Mouse (Mus musculus) mouse embryonic stem cell (cell line): ENCODE data around the gene Cd59b.

ENCODE experiments used
- in situ Hi-C, 2 experiments: fragments of 300-500 bp; cut with MboI; formaldehyde crosslinking; loops; 1 replicate in 1 of 2; 3 replicates in 1 of 2; pipeline ENCODE4 v1.14.3; 2019 to 2020; ENCODE audit warnings: low sequenced_read_pairs in 2 of 2, low pct_unique_long_range_greater_than_20kb in 1 of 2, mixed read lengths in 1 of 2; ENCODE audit not compliant: unreplicated experiment in 1 of 2

Gene Cd59b

DNA sequence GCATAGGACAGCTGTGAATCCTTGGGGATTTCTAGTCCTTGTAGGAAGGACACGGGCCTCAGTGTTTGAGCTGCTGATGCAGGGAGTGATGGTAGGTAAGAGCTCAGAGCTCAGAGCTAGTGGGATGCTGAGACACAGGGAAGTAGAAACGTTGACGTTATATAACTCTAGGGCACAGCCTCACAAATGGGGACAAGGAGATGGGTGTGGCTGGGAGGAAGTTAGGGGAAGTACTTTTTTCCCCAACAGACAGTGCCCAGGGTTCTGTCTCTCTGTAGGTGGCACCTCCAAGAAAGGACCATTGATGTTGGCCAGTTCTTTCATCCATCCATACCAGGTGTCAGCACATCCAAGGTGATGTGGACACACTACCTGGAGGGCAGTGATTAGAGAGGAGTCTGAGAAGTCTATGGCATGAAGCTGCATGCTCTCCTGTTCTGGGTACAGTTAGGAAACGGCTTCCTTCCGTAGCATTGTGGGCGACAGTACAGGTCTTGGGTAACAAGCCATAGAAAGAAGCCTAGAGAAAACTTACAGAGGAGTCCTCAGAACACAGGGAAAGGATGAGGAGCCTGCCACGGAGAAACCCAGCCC is 62.7 kb downstream of the Cd59b start:
- in situ Hi-C loops = loop anchor here (10.0 to 25.0 kb wide), 2 partner anchors 280 to 282 kb away; partner anchors contain the start of gene D430041D05Rik (in 2 of the 2)

DNA sequence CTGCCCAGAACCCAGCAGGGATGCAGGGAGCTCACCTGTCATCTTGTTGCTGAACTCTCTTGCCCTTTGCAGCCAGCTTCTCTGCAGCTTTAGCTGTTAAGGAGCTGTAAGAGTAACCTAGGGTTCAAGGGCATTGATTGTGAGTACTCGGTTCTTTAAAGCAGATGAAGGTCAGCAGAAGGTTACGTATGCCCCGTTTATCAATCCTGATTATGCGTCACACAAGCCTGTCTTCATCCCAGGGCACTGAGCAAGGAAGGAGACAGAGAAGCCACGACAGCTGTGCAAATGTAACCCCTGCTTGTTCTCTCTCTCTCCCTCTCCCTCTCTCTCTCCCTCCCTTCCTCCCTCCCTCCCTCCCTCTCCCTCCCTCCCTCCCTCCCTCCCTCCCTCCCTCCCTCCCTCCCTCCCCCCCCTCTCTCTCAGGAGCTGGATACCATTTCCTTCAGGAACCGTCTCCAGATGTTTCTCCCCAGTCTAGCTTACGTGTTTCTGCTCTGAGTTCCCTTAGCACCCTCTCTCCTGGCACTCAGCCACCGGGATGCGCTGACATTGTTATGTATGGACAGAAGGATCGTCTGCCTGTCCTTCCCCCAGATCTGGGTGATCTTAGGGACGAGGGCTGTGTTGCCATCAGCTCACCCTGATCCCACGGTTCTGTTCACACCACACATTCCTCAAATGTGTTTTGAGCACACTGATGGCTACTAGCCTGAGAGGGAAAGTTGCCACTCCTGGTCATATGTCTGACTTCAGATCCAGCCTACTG is 63.6 kb downstream of the Cd59b start:
- in situ Hi-C loops = loop anchor here (10.0 to 25.0 kb wide), 2 partner anchors 279 to 282 kb away; partner anchors contain the start of gene D430041D05Rik (in 2 of the 2)

DNA sequence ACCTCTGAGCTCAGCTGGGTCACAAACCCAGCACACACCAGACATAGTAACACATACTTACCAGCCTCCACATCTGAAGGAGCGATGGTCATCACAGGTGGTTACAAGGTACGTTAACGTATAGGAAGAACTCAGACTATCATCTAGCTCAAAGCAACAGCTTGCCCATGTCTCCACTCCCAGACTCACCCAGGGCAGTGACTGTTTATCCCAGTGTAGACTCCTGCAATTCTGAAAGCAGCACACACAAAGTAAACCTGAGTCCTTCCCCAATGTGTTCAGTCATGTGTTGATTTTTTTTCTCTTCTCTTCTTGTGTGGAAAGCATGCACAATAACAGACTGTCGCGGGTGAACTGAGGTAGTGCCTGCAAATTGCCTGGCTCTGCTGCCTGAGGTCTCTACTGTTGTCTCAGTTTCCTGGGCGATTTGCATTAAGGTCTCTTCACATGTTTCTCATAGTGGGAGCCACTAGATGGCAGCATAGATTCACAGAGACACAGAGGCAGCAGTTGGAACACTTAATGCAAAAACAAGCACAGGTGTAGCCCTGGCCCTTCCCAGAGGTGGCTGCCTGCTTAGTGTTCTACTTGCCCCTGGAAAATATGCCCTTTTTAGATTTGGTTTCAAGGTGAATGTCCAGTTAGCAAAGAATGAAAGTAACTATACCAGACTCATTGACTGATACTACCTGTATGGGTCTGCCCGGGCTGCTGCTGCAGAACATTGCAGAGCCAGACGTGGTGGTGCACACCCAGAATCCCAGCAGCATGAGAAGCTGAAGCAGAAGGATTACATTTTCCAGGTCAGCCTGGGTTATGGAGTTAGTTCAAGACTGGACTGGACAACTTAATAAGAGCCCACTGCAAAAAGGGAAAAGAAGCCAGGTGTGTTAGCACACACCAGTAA is 64.8 kb downstream of the Cd59b start:
- in situ Hi-C loops = loop anchor here (10.0 to 25.0 kb wide), 2 partner anchors 278 to 280 kb away; partner anchors contain the start of gene D430041D05Rik (in 2 of the 2)

DNA sequence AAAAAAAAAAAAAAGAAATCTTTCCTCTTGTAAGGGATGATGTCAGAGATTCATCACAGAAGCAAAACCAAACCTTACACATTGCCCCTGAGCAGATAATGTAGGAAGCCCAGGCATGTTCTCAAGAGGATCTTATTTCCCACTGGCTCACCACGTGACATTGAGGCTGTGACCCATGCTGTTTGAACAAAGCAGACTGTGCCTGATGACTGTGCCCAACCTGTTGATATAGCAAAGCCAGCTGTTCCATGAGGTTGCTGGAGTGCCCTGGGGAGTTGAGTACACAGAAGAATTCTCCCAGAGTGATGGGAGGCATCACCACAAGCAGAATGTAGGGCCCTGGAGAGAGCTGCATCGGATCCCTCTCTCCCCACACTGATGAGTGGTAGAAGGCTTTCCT is 66.3 kb downstream of the Cd59b start:
- in situ Hi-C loops = loop anchor here (10.0 to 25.0 kb wide), 2 partner anchors 276 to 279 kb away; partner anchors contain the start of gene D430041D05Rik (in 2 of the 2)
